Mouse (Mus musculus) MEL (cell line): ENCODE measurements around the gene Elavl4.

ENCODE experiments used
- CTCF ChIP-seq, 3 experiments: IDR thresholded peaks in 2 of 3; conservative IDR thresholded peaks in 1 of 3; 2 replicates each; pipeline ENCODE4 v1.5.1; 2011 to 2012; ENCODE audit warnings: low read length in 3 of 3, low read depth in 2 of 3, mild to moderate bottlenecking in 2 of 3, improper control_type of control experiment in 1 of 3, inconsistent platforms in 1 of 3, mixed read lengths in 1 of 3, moderate library complexity in 1 of 3; ENCODE audit not compliant: control insufficient read depth in 1 of 3, insufficient read depth in 1 of 3, poor library complexity in 1 of 3, severe bottlenecking in 1 of 3
- ELF1 ChIP-seq: IDR thresholded peaks from 2 replicates; pipeline ENCODE4 v1.6.1; 2014; ENCODE audit warnings: low read depth, mild to moderate bottlenecking, inconsistent platforms, low read length, improper control_type of control experiment, moderate library complexity
- EP300 ChIP-seq, 2 experiments: IDR thresholded peaks; 2 replicates each; pipeline ENCODE4 v1.6.1; 2011; ENCODE audit warnings: improper control_type of control experiment in 2 of 2, low read length in 2 of 2, low read depth in 1 of 2, mild to moderate bottlenecking in 1 of 2
- KAT2A ChIP-seq: conservative IDR thresholded peaks from 2 replicates; pipeline ENCODE4 v1.6.1; 2012; ENCODE audit warnings: low read depth, low read length, improper control_type of control experiment, inconsistent platforms
- MAX ChIP-seq: IDR thresholded peaks from 2 replicates; pipeline ENCODE4 v1.6.1; 2011; ENCODE audit warnings: low read length, improper control_type of control experiment
- MYB ChIP-seq: IDR thresholded peaks from 2 replicates; pipeline ENCODE4 v1.6.1; 2011; ENCODE audit warnings: mild to moderate bottlenecking, low read depth, low read length, improper control_type of control experiment
- POLR2A ChIP-seq, 2 experiments: IDR thresholded peaks; 2 replicates each; pipeline ENCODE4 v1.6.1; 2011 to 2012; ENCODE audit warnings: low read length in 2 of 2, mild to moderate bottlenecking in 2 of 2, control low read depth in 1 of 2, improper control_type of control experiment in 1 of 2, low read depth in 1 of 2, moderate library complexity in 1 of 2; ENCODE audit not compliant: control insufficient read depth in 1 of 2, insufficient read depth in 1 of 2, poor library complexity in 1 of 2
- RAD21 ChIP-seq: IDR thresholded peaks from 2 replicates; pipeline ENCODE4 v1.6.1; 2011; ENCODE audit warnings: mild to moderate bottlenecking, low read depth, low read length, improper control_type of control experiment

DNA sequence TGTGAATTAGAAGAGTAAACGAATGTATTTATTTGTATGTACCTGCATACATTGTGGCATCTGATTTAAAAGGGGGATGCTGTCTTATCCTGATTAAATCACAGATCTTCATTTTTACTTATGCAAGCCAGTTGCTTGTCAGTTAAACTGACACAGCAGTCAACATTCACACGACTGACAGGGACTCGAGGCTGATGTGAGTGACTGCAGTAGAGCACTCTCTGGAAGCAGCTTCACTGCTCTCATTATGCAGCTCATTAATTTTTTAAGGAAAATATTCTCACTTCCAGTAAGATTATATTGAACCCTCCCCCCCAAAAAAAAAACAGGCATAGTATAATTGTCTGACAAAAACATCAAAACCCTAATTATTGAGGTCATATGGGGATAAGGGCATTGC is 101.7 kb downstream of the Elavl4 start:
- no peak for TF ChIP-seq CTCF (IDR thresholded peaks at IDR 0.05 in 2 of 3, conservative IDR thresholded peaks at IDR 0.05 in 1 of 3; ENCODE audit: control insufficient read depth in 1 of 3, insufficient read depth in 1 of 3, low read depth in 2 of 3, low read length in 3 of 3, poor library complexity in 1 of 3, severe bottlenecking in 1 of 3)
- no peak for TF ChIP-seq EP300 (IDR thresholded peaks at IDR 0.05; ENCODE audit: low read depth in 1 of 2, low read length in 2 of 2)
- no peak for TF ChIP-seq RAD21
- TF ChIP-seq POLR2A (IDR thresholded peaks at IDR 0.05; ENCODE audit: control insufficient read depth in 1 of 2, insufficient read depth in 1 of 2, low read depth in 1 of 2, low read length in 2 of 2, poor library complexity in 1 of 2) = no peak
- TF ChIP-seq KAT2A = no peak
- TF ChIP-seq MYB = no peak
- TF ChIP-seq MAX = no peak
- TF ChIP-seq ELF1 = no peak
